Mouse (Mus musculus) neural tube, embryonic 14.5 days (tissue): ENCODE measurements around the gene N4bp2. TPM values are rescaled to one million over a fixed set of nuclear protein-coding genes. Genes with fewer than 3 reads are reported as not detected.
A peak's percentile ranks its signal among the peaks of the same experiment; 100 is the strongest.

ENCODE experiments used
- ATAC-seq: fragments of 200-750 bp; cut with Nextera tagmentation; 2 replicates; pipeline ENCODE4 v1.8.0; 2017; ENCODE audit warnings: low read depth, mild to moderate bottlenecking, moderate TSS enrichment, moderate library complexity
- H3K27ac ChIP-seq: fragments of 300-500 bp; sonication (generic); 2 replicates; pipeline ENCODE4 v1.5.1; 2014; ENCODE audit warnings: low read depth, mild to moderate bottlenecking, control low read depth, low read length, moderate library complexity, mixed read lengths
- H3K27me3 ChIP-seq: fragments of 300-500 bp; sonication (generic); 2 replicates; pipeline ENCODE4 v1.6.1; 2014; ENCODE audit warnings: low read length; ENCODE audit not compliant: control insufficient read depth, insufficient read depth
- H3K36me3 ChIP-seq: fragments of 300-500 bp; sonication (generic); 2 replicates; pipeline ENCODE4 v1.6.1; 2014; ENCODE audit warnings: low read length, mixed read lengths; ENCODE audit not compliant: control insufficient read depth, insufficient read depth
- H3K4me1 ChIP-seq: fragments of 300-500 bp; sonication (generic); 2 replicates; pipeline ENCODE4 v1.6.1; 2014; ENCODE audit warnings: low read length; ENCODE audit not compliant: control insufficient read depth, insufficient read depth
- H3K4me2 ChIP-seq: fragments of 300-500 bp; sonication (generic); 2 replicates; pipeline ENCODE4 v1.6.1; 2014; ENCODE audit warnings: mild to moderate bottlenecking, low read depth, low read length, control low read depth
- H3K4me3 ChIP-seq: fragments of 300-500 bp; sonication (generic); 2 replicates; pipeline ENCODE4 v1.5.1; 2014; ENCODE audit warnings: low read depth, low read length, control low read depth, mixed read lengths
- H3K9ac ChIP-seq: fragments of 300-500 bp; sonication (generic); replicated peaks from 2 replicates; pipeline ENCODE4 v1.6.1; 2014; ENCODE audit warnings: low read depth, mild to moderate bottlenecking, control low read depth, low read length, mixed read lengths
- H3K9me3 ChIP-seq: fragments of 300-500 bp; sonication (generic); 2 replicates; pipeline ENCODE4 v1.6.1; 2016; ENCODE audit warnings: low read length; ENCODE audit not compliant: control insufficient read depth
- WGBS: fragments of 180-500 bp; shearing (Covaris S2); extraction: QIAGEN DNeasy Blood & Tissue Kit; methylation state at CpG from one replicate; pipeline ENCODE4 v1.1.7; 2014; 5-methylcytosine and 5-hydroxymethylcytosine counted together
- polyA plus RNA-seq: library from polyadenylated mRNA; unstranded; fragments of >200 nt; fragmentation: Nextera tagmentation; extraction: Ambion mirVana; gene quantifications from 2 replicates; pipeline ENCODE4 v1.2.1, GENCODE M21; 2014

N4bp2 gene
- polyA plus RNA-seq, 1 experiment from 2014 or later = 29.0 TPM

- peak overlapping the region; percentile 35; the same call in 1 of the 2 replicates for H3K27ac ChIP-seq
- peaks cover 4% of the 10 kb centered on the region; the same call in 1 of the 2 replicates for H3K27me3 ChIP-seq
- no peaks in the 10 kb centered on the region for H3K36me3 ChIP-seq
- no peak overlapping the region for H3K9ac ChIP-seq
- H3K4me3 ChIP-seq = peak overlapping the region; percentile 6; the same call in 1 of the 2 replicates
- no peaks in the 10 kb centered on the region for H3K4me1 ChIP-seq
- ATAC-seq = no peak
- no peaks in the 10 kb centered on the region for H3K9me3 ChIP-seq
- H3K4me2 ChIP-seq = 0 out of 2 replicates have a peak overlapping the region, but pooled peaks have one; percentile 11
These were observed 1.4 kb upstream of the N4bp2 start for GRCm38 (mm10) chr5:65761921-65762320.

- Histone ChIP-seq H3K9me3 (no peaks in the 10 kb centered on the region), H3K36me3 (no peaks in the 10 kb centered on the region), H3K4me3 (peak overlapping the region; percentile 92), H3K9ac (peak overlapping the region; percentile 99), H3K4me1 (no peaks in the 10 kb centered on the region), H3K27ac (peak overlapping the region; percentile 100), H3K27me3 (peaks cover 4% of the 10 kb centered on the region; the same call in 1 of the 2 replicates), H3K4me2 (peak overlapping the region; percentile 78)
- no peak for ATAC-seq
- 0% methylated on average over 3 of the region's 3 CpGs for WGBS
These were observed 635 bp upstream of the N4bp2 start for GRCm38 (mm10) chr5:65762686-65763085.

GRCm38 (mm10) chr5:65763916-65764785 is 830 bp downstream of the N4bp2 start:
- Histone ChIP-seq H3K4me3 (peak overlapping the region; percentile 92), H3K36me3 (no peaks in the 10 kb centered on the region), H3K9me3 (no peaks in the 10 kb centered on the region), H3K27me3 (peaks cover 4% of the 10 kb centered on the region; the same call in 1 of the 2 replicates), H3K4me1 (no peaks in the 10 kb centered on the region), H3K27ac (peak overlapping the region; percentile 100), H3K4me2 (peak overlapping the region; percentile 78), H3K9ac (peak overlapping the region; percentile 99)
- under 1% methylated on average over 67 of the region's 121 CpGs for WGBS
- ATAC-seq = peak; percentile 92

GRCm38 (mm10) chr5:65764786-65765634 is 1.7 kb downstream of the N4bp2 start:
- Histone ChIP-seq H3K4me1 (no peaks in the 10 kb centered on the region), H3K36me3 (no peaks in the 10 kb centered on the region), H3K27me3 (peaks cover 4% of the 10 kb centered on the region; the same call in 1 of the 2 replicates), H3K27ac (peak overlapping the region; percentile 100), H3K9ac (peak overlapping the region; percentile 99), H3K4me3 (peak overlapping the region; percentile 92), H3K9me3 (no peaks in the 10 kb centered on the region), H3K4me2 (peak overlapping the region; percentile 78)
- WGBS = 5% methylated on average over 36 of the region's 36 CpGs
- ATAC-seq = peak; percentile 93

GRCm38 (mm10) chr5:65765635-65765911 is 2.3 kb downstream of the N4bp2 start:
- peak overlapping the region; percentile 78 for H3K4me2 ChIP-seq
- H3K9me3 ChIP-seq = no peaks in the 10 kb centered on the region
- WGBS = 65% methylated on average over 5 of the region's 5 CpGs
- peak overlapping the region; percentile 21; the same call in 1 of the 2 replicates for H3K9ac ChIP-seq
- no peak for ATAC-seq
- H3K4me1 ChIP-seq = no peaks in the 10 kb centered on the region
- H3K27ac ChIP-seq = peak overlapping the region; percentile 100; the same call in 1 of the 2 replicates
- peaks cover 4% of the 10 kb centered on the region; the same call in 1 of the 2 replicates for H3K27me3 ChIP-seq
- peak overlapping the region; percentile 92 for H3K4me3 ChIP-seq
- H3K36me3 ChIP-seq = no peaks in the 10 kb centered on the region

GRCm38 (mm10) chr5:65768007-65768406 is 4.7 kb downstream of the N4bp2 start:
- Histone ChIP-seq H3K27me3 (peaks cover 4% of the 10 kb centered on the region; the same call in 1 of the 2 replicates), H3K4me3 (no peak overlapping the region), H3K9me3 (no peaks in the 10 kb centered on the region), H3K9ac (no peak overlapping the region), H3K4me2 (no peak overlapping the region), H3K27ac (no peak overlapping the region), H3K4me1 (no peaks in the 10 kb centered on the region), H3K36me3 (no peaks in the 10 kb centered on the region)
- ATAC-seq = no peak
- WGBS = 87% methylated on average over 5 of the region's 5 CpGs

- Histone ChIP-seq H3K9ac (no peak overlapping the region), H3K36me3 (no peaks in the 10 kb centered on the region), H3K4me1 (no peaks in the 10 kb centered on the region), H3K27me3 (no peaks in the 10 kb centered on the region), H3K4me2 (no peak overlapping the region), H3K9me3 (no peaks in the 10 kb centered on the region), H3K4me3 (no peak overlapping the region), H3K27ac (no peak overlapping the region)
- ATAC-seq = no peak
- WGBS = 93% methylated on average over 7 of the region's 7 CpGs
These were observed 6.7 kb downstream of the N4bp2 start for GRCm38 (mm10) chr5:65770065-65770464.

- Histone ChIP-seq H3K4me1 (no peaks in the 10 kb centered on the region), H3K36me3 (no peaks in the 10 kb centered on the region), H3K27ac (no peak overlapping the region), H3K27me3 (no peaks in the 10 kb centered on the region), H3K4me3 (no peak overlapping the region), H3K9me3 (no peaks in the 10 kb centered on the region), H3K4me2 (no peak overlapping the region), H3K9ac (no peak overlapping the region)
- no peak for ATAC-seq
- 81% methylated on average over 4 of the region's 4 CpGs for WGBS
These were observed 7.2 kb downstream of the N4bp2 start for GRCm38 (mm10) chr5:65770493-65770892.
